Mouse (Mus musculus) cerebellum, adult 11 months (tissue): ENCODE results near the gene Bach2.

Source experiments
- DNase-seq: peaks from one replicate; pipeline ENCODE4 v3.0.0; 2022

Gene Bach2

GRCm38 (mm10) chr4:32401459-32401858, 162.9 kb downstream of the Bach2 start:
- no peak for DNase-seq

- DNase-seq = no peak
These were observed 164.9 kb downstream of the Bach2 start for GRCm38 (mm10) chr4:32403506-32403905.

GRCm38 (mm10) chr4:32405149-32405882, 166.7 kb downstream of the Bach2 start:
- DNase-seq = no peak

- DNase-seq = no peak
These were observed 167.4 kb downstream of the Bach2 start for GRCm38 (mm10) chr4:32405985-32406384.

GRCm38 (mm10) chr4:32408535-32408934, 169.9 kb downstream of the Bach2 start:
- no peak for DNase-seq

- DNase-seq = no peak
These were observed 170.7 kb downstream of the Bach2 start for GRCm38 (mm10) chr4:32409116-32409880.

GRCm38 (mm10) chr4:32413063-32413462, 174.5 kb downstream of the Bach2 start:
- DNase-seq = no peak

GRCm38 (mm10) chr4:32413505-32413904, 174.9 kb downstream of the Bach2 start:
- no peak for DNase-seq

- DNase-seq = no peak
These were observed 176.4 kb downstream of the Bach2 start for GRCm38 (mm10) chr4:32414959-32415358.

- no peak for DNase-seq
These were observed 179.3 kb downstream of the Bach2 start for GRCm38 (mm10) chr4:32417939-32418338.

GRCm38 (mm10) chr4:32421570-32421969, 183.0 kb downstream of the Bach2 start:
- no peak for DNase-seq

GRCm38 (mm10) chr4:32422427-32422826, 183.8 kb downstream of the Bach2 start:
- no peak for DNase-seq

- DNase-seq = no peak
These were observed 185.1 kb downstream of the Bach2 start for GRCm38 (mm10) chr4:32423667-32424066.

- no peak for DNase-seq
These were observed 185.8 kb downstream of the Bach2 start for GRCm38 (mm10) chr4:32424434-32424833.

- DNase-seq = no peak
These were observed 186.5 kb downstream of the Bach2 start for GRCm38 (mm10) chr4:32425060-32425459.

- DNase-seq = no peak
These were observed 187.0 kb downstream of the Bach2 start for GRCm38 (mm10) chr4:32425641-32426040.

- DNase-seq = no peak
These were observed 188.4 kb downstream of the Bach2 start for GRCm38 (mm10) chr4:32426779-32427577.

GRCm38 (mm10) chr4:32428738-32429137, 190.1 kb downstream of the Bach2 start:
- no peak for DNase-seq

- DNase-seq = no peak
These were observed 191.5 kb downstream of the Bach2 start for GRCm38 (mm10) chr4:32430136-32430535.

- DNase-seq = peak; percentile 24
These were observed 192.4 kb downstream of the Bach2 start for GRCm38 (mm10) chr4:32430981-32431380.

- peak; percentile 50 for DNase-seq
These were observed 193.7 kb downstream of the Bach2 start for GRCm38 (mm10) chr4:32432271-32432781.

GRCm38 (mm10) chr4:32432945-32433344, 194.3 kb downstream of the Bach2 start:
- DNase-seq = no peak

GRCm38 (mm10) chr4:32434612-32435011, 196.0 kb downstream of the Bach2 start:
- no peak for DNase-seq
